Mouse (Mus musculus) cerebellum, adult 9-10 months (tissue): ENCODE measurements around the gene Klhl33.
"Not testable (repeated sequence)": the region's sequence is repeated elsewhere in the genome, so short reads cannot be mapped to it uniquely, and the experiment has no call there.

Experiments used
- DNase-seq: peaks from one replicate; pipeline ENCODE4 v3.0.0; 2022

Klhl33 gene

GRCm38 (mm10) chr14:50897374-50897765, at the start of gene Klhl33:
Gene Klhl33, minus strand, starts transcription at chr14:50897507.
- peak; percentile 71 for DNase-seq

GRCm38 (mm10) chr14:50945526-50945925, 48.2 kb upstream of the Klhl33 start:
- DNase-seq = not testable (repeated sequence)

- DNase-seq = not testable (repeated sequence)
Measured at GRCm38 (mm10) chr14:50945081-50945480, 47.8 kb upstream of the Klhl33 start.

- not testable (repeated sequence) for DNase-seq
Measured at GRCm38 (mm10) chr14:50944668-50945033, 47.3 kb upstream of the Klhl33 start.

- DNase-seq = peak; percentile 93
Measured at GRCm38 (mm10) chr14:50943932-50944667, 46.8 kb upstream of the Klhl33 start, which contains the start of gene Gm49342. Gene Gm49342, plus strand, starts transcription at chr14:50944517.

- no peak for DNase-seq
Measured at GRCm38 (mm10) chr14:50938940-50939339, 41.6 kb upstream of the Klhl33 start.

GRCm38 (mm10) chr14:50938119-50938908, 41.0 kb upstream of the Klhl33 start:
- DNase-seq = no peak

GRCm38 (mm10) chr14:50936649-50937048, 39.3 kb upstream of the Klhl33 start:
- DNase-seq = no peak

GRCm38 (mm10) chr14:50931493-50932020, 34.2 kb upstream of the Klhl33 start:
- no peak for DNase-seq

GRCm38 (mm10) chr14:50930754-50931492, 33.6 kb upstream of the Klhl33 start, which contains the start of the genes Pip4p1 and Pnp:
Gene Pip4p1, minus strand, starts transcription at chr14:50930856.
Gene Pnp, plus strand, starts transcription at chr14:50931082.
- DNase-seq = peak; percentile 100

GRCm38 (mm10) chr14:50930377-50930753, 33.1 kb upstream of the Klhl33 start:
- peak; percentile 86 for DNase-seq

GRCm38 (mm10) chr14:50929951-50930350, 32.6 kb upstream of the Klhl33 start:
- DNase-seq = no peak

- no peak for DNase-seq
Measured at GRCm38 (mm10) chr14:50927366-50927765, 30.1 kb upstream of the Klhl33 start.

- peak; percentile 48 for DNase-seq
Measured at GRCm38 (mm10) chr14:50925111-50925920, 28.0 kb upstream of the Klhl33 start.

- DNase-seq = peak; percentile 98
Measured at GRCm38 (mm10) chr14:50924281-50925064, 27.2 kb upstream of the Klhl33 start, which contains the start of the genes Osgep and Apex1. Gene Osgep, minus strand, starts transcription at chr14:50924893. Gene Apex1, plus strand, starts transcription at chr14:50924968.

GRCm38 (mm10) chr14:50923437-50923836, 26.1 kb upstream of the Klhl33 start:
- not testable (repeated sequence) for DNase-seq

- DNase-seq = no peak
Measured at GRCm38 (mm10) chr14:50911356-50911755, 14.0 kb upstream of the Klhl33 start.

- no peak for DNase-seq
Measured at GRCm38 (mm10) chr14:50908126-50908525, 10.8 kb upstream of the Klhl33 start.

GRCm38 (mm10) chr14:50905327-50905726, 8.0 kb upstream of the Klhl33 start:
- not testable (repeated sequence) for DNase-seq

GRCm38 (mm10) chr14:50904828-50905129, 7.5 kb upstream of the Klhl33 start:
- no peak for DNase-seq
